Mouse (Mus musculus): ENCODE results near the gene Cops6. TPM values are rescaled to one million over a fixed set of nuclear protein-coding genes. Genes with fewer than 3 reads are reported as not detected.

The Cops6 gene
- polyA plus RNA-seq, 1 experiment from 2014 or later: 270 TPM

DNA sequence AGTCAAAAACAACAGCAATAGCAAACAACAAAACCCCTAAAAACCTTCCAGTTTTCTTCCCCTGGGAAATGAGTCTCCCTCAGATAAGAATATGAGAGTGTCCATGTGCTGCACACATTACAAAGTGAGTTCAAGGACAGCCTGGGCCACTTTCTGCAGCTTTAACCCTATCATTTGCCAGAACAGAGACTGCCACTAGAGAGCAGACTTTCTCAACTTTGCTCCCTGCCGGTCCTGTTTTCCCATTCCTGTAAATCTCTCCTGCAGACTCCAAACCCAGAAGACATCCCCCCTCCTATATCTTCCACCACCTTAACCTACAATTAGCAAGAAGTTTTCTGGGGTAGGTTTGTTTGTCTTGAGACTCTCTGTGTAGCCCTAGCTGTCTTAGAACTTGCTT, 38.7 kb downstream of the Cops6 start:
- Histone ChIP-seq H3K4me1 (ENCODE audit: control insufficient read depth, insufficient read depth, low read length) (no peaks in the 10 kb centered on the region), H3K4me3 (ENCODE audit: low read depth, low read length) (no peak overlapping the region), H3K27me3 (replicated peaks; ENCODE audit: control insufficient read depth, insufficient read depth, low read length) (no peaks in the 10 kb centered on the region), H3K27ac (ENCODE audit: low read depth, low read length) (no peak overlapping the region), H3K9ac (ENCODE audit: low read length) (no peak overlapping the region), H3K4me2 (ENCODE audit: low read length) (no peak overlapping the region), H3K36me3 (ENCODE audit: control insufficient read depth, insufficient read depth, low read length) (no peaks in the 10 kb centered on the region), H3K9me3 (replicated peaks; ENCODE audit: control insufficient read depth, low read length) (no peaks in the 10 kb centered on the region)
- WGBS: 10% methylated on average over 1 of the region's 1 CpGs
- DNase-seq (ENCODE audit: low spot score) (peak; percentile 36), ATAC-seq (no peak)

DNA sequence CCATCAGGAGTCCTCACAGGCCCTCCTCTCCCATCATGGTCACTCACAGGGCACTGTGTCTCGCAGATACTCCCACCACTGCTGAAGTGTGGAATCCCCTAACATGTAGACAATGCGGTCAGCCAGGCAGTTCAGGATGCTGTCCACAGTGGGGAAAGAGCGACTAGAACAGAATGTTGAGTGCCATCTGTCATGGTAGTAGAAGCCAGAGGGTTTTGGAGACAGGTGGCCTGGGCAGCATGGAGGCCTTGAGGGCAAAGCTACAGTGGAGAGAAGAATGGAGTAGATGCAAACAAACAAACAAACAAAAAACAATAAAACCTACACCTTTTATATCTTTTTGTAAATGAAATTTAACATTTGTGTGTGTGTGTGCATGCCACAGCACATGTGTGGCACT, 41.2 kb downstream of the Cops6 start:
- 89% methylated on average over 3 of the region's 3 CpGs for WGBS
- ATAC-seq: no peak

DNA sequence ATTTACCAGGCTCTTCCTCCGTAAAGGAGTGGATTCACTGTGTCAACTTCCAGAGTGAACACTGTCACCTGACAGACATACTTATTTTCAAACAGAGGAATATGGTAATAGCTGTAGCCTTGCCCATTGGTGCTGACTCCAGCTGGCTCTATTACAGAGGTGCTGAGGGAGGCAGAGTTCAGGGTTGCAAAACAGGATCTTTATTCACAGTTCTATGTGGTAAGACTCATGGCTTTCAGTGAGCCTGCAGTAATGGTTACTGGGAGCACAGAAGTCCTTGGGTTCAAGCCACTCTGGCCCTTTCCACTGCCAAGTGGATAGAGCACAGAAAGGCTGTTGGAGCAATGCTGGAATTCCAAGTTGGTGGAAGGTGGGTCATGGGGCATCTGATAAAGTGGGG, 46.4 kb downstream of the Cops6 start:
- H3K27ac ChIP-seq (ENCODE audit: low read depth, low read length): no peak overlapping the region
- H3K9me3 ChIP-seq (replicated peaks; ENCODE audit: control insufficient read depth, low read length): no peaks in the 10 kb centered on the region
- DNase-seq (ENCODE audit: low spot score): no peak
- no peak overlapping the region for H3K4me3 ChIP-seq (ENCODE audit: low read depth, low read length)
- WGBS: 88% methylated on average over 1 of the region's 1 CpGs
- no peaks in the 10 kb centered on the region for H3K4me1 ChIP-seq (ENCODE audit: control insufficient read depth, insufficient read depth, low read length)
- H3K9ac ChIP-seq (ENCODE audit: low read length): no peak overlapping the region
- no peak overlapping the region for H3K4me2 ChIP-seq (ENCODE audit: low read length)
- H3K27me3 ChIP-seq (replicated peaks; ENCODE audit: control insufficient read depth, insufficient read depth, low read length): no peaks in the 10 kb centered on the region
- no peak for ATAC-seq
- no peaks in the 10 kb centered on the region for H3K36me3 ChIP-seq (ENCODE audit: control insufficient read depth, insufficient read depth, low read length)

More for the DNA sequence above, 41.2 kb downstream of the Cops6 start:
- no peaks in the 10 kb centered on the region for H3K36me3 ChIP-seq (ENCODE audit: control insufficient read depth, insufficient read depth, low read length)
- H3K4me3 ChIP-seq (ENCODE audit: low read depth, low read length): no peak overlapping the region
- no peak overlapping the region for H3K27ac ChIP-seq (ENCODE audit: low read depth, low read length)
- no peak overlapping the region for H3K4me2 ChIP-seq (ENCODE audit: low read length)
- H3K9ac ChIP-seq (ENCODE audit: low read length): no peak overlapping the region
- H3K9me3 ChIP-seq (replicated peaks; ENCODE audit: control insufficient read depth, low read length): no peaks in the 10 kb centered on the region
- no peaks in the 10 kb centered on the region for H3K4me1 ChIP-seq (ENCODE audit: control insufficient read depth, insufficient read depth, low read length)
- DNase-seq (ENCODE audit: low spot score): no peak
- no peaks in the 10 kb centered on the region for H3K27me3 ChIP-seq (replicated peaks; ENCODE audit: control insufficient read depth, insufficient read depth, low read length)

DNA sequence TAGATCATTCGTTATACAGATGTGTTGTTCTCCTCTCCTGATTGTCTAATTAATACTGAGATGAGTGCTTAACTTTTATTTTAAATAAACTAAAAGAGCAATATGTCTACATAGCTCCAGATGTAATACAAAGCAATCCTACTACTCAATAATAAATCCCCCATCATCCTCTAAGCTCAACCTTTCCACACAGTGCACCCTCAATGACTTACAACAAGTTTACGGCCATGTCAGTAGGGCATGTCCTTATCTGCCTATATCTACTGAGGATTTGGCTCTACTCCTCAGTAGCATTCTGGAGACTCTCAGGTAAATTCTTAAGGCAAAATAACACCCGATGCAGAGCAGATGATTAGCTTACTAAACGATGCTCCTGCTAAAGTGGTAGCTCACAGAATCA, 47.0 kb downstream of the Cops6 start:
- Histone ChIP-seq H3K9me3 (replicated peaks; ENCODE audit: control insufficient read depth, low read length) (no peaks in the 10 kb centered on the region), H3K4me1 (ENCODE audit: control insufficient read depth, insufficient read depth, low read length) (no peaks in the 10 kb centered on the region), H3K4me2 (ENCODE audit: low read length) (no peak overlapping the region), H3K27ac (ENCODE audit: low read depth, low read length) (no peak overlapping the region), H3K9ac (ENCODE audit: low read length) (no peak overlapping the region), H3K36me3 (ENCODE audit: control insufficient read depth, insufficient read depth, low read length) (no peaks in the 10 kb centered on the region), H3K4me3 (ENCODE audit: low read depth, low read length) (no peak overlapping the region), H3K27me3 (replicated peaks; ENCODE audit: control insufficient read depth, insufficient read depth, low read length) (no peaks in the 10 kb centered on the region)
- no peak for DNase-seq (ENCODE audit: low spot score)
- no peak for ATAC-seq
- 87% methylated on average over 4 of the region's 4 CpGs for WGBS

MicroRNA genes within 50 kb of the gene (microRNA counts, 519-probe panel; counts per million panel counts)
- microRNA mmu-miR-106b (5,858 counts per million, percentile 88 among the panel's probes with 10 or more counts), microRNA mmu-miR-25 (6,247 counts per million, percentile 92 among the panel's probes with 10 or more counts), microRNA mmu-miR-93 (5,731 counts per million, percentile 87 among the panel's probes with 10 or more counts)

Small RNA genes lying within 50 kb of the gene (microRNA-seq; reads per million reads assigned to microRNA genes)
- gene Mir106b (8,313 reads per million, percentile 96 among the genes with 10 or more reads in this experiment), gene Mir25 (639 reads per million, percentile 78 among the genes with 10 or more reads in this experiment), gene Mir93 (11,598 reads per million, percentile 97 among the genes with 10 or more reads in this experiment)

Other genes starting within 250 kb of the Cops6 start
- gene Cyp3a13, start 239.5 kb upstream of the Cops6 start, polyA plus RNA-seq (2014; fragmentation: Nextera tagmentation; extraction: Ambion mirVana): not detected in 2 replicates
- 0.07 and 0.08 TPM in 2 replicates for gene Gjc3, start 198.0 kb upstream of the Cops6 start, polyA plus RNA-seq (2014; fragmentation: Nextera tagmentation; extraction: Ambion mirVana)
- gene Azgp1, start 179.6 kb upstream of the Cops6 start, polyA plus RNA-seq (2014; fragmentation: Nextera tagmentation; extraction: Ambion mirVana): not detected in 2 replicates
- not detected in 2 replicates for gene Smok3a, start 139.8 kb upstream of the Cops6 start, polyA plus RNA-seq (2014; fragmentation: Nextera tagmentation; extraction: Ambion mirVana)
- not detected in 2 replicates for gene Smok3b, start 139.6 kb upstream of the Cops6 start, polyA plus RNA-seq (2014; fragmentation: Nextera tagmentation; extraction: Ambion mirVana)
- not detected in 2 replicates for gene Smok3c, start 107.9 kb upstream of the Cops6 start, polyA plus RNA-seq (2014; fragmentation: Nextera tagmentation; extraction: Ambion mirVana)
- 32.6 and 36.6 TPM in 2 replicates for gene Zkscan1, start 76.0 kb upstream of the Cops6 start, polyA plus RNA-seq (2014; fragmentation: Nextera tagmentation; extraction: Ambion mirVana)
- 137 and 147 TPM in 2 replicates for gene Zscan21, start 44.2 kb upstream of the Cops6 start, polyA plus RNA-seq (2014; fragmentation: Nextera tagmentation; extraction: Ambion mirVana)
- gene Zfp113, start 5.3 kb upstream of the Cops6 start, polyA plus RNA-seq (2014; fragmentation: Nextera tagmentation; extraction: Ambion mirVana): 21.8 and 24.3 TPM in 2 replicates
- gene Ap4m1, start 10.9 kb downstream of the Cops6 start, polyA plus RNA-seq (2014; fragmentation: Nextera tagmentation; extraction: Ambion mirVana): 16.4 and 17.0 TPM in 2 replicates
- gene Mcm7, start 11.4 kb downstream of the Cops6 start, polyA plus RNA-seq (2014; fragmentation: Nextera tagmentation; extraction: Ambion mirVana): 176 and 181 TPM in 2 replicates
- gene Taf6, start 26.4 kb downstream of the Cops6 start, polyA plus RNA-seq (2014; fragmentation: Nextera tagmentation; extraction: Ambion mirVana): 95.4 and 96.5 TPM in 2 replicates
- gene Cnpy4, start 26.4 kb downstream of the Cops6 start, polyA plus RNA-seq (2014; fragmentation: Nextera tagmentation; extraction: Ambion mirVana): 36.4 and 37.1 TPM in 2 replicates
- 11.9 and 13.1 TPM in 2 replicates for gene Mblac1, start 33.2 kb downstream of the Cops6 start, polyA plus RNA-seq (2014; fragmentation: Nextera tagmentation; extraction: Ambion mirVana)
- not detected in 2 replicates for gene Nxpe5, start 64.8 kb downstream of the Cops6 start, polyA plus RNA-seq (2014; fragmentation: Nextera tagmentation; extraction: Ambion mirVana)
- 73.7 and 88.2 TPM in 2 replicates for gene Lamtor4, start 94.4 kb downstream of the Cops6 start, polyA plus RNA-seq (2014; fragmentation: Nextera tagmentation; extraction: Ambion mirVana)
- gene BC037034, start 103.0 kb downstream of the Cops6 start, polyA plus RNA-seq (2014; fragmentation: Nextera tagmentation; extraction: Ambion mirVana): 8.9 and 9.8 TPM in 2 replicates
- 1.3 and 1.8 TPM in 2 replicates for gene Gal3st4, start 111.8 kb downstream of the Cops6 start, polyA plus RNA-seq (2014; fragmentation: Nextera tagmentation; extraction: Ambion mirVana)
- 0.09 TPM in 1 of 2 replicates, not detected in the other for gene Gm43720, start 118.9 kb downstream of the Cops6 start, polyA plus RNA-seq (2014; fragmentation: Nextera tagmentation; extraction: Ambion mirVana)
- gene Gpc2, start 118.9 kb downstream of the Cops6 start, polyA plus RNA-seq (2014; fragmentation: Nextera tagmentation; extraction: Ambion mirVana): 34.9 and 37.8 TPM in 2 replicates
- 2.3 and 4.0 TPM in 2 replicates for gene Stag3, start 119.2 kb downstream of the Cops6 start, polyA plus RNA-seq (2014; fragmentation: Nextera tagmentation; extraction: Ambion mirVana)
- not detected in 2 replicates for gene Pvrig, start 180.9 kb downstream of the Cops6 start, polyA plus RNA-seq (2014; fragmentation: Nextera tagmentation; extraction: Ambion mirVana)